Mouse (Mus musculus): ENCODE measurements at regions not wholly inside any gene's neighbourhood (a gene's known extent, or its start where the extent isn't known, plus 50 kb on each side); places are given as distances from the start of the nearest gene placed in this dataset.

GRCm38 (mm10) chr2:75496606-75497240, 162.3 kb upstream of the Hnrnpa3 start:
- DNase-seq (ENCODE audit: low read depth): no peak

- DNase-seq (ENCODE audit: low read depth): no peak
These were observed 148.8 kb upstream of the Hnrnpa3 start for GRCm38 (mm10) chr2:75510223-75510622.

GRCm38 (mm10) chr2:75512422-75513170, 146.5 kb upstream of the Hnrnpa3 start:
- no peak for DNase-seq (ENCODE audit: low read depth)

- no peak for DNase-seq (ENCODE audit: low read depth)
These were observed 144.9 kb upstream of the Hnrnpa3 start for GRCm38 (mm10) chr2:75514171-75514570.

GRCm38 (mm10) chr2:75516223-75516622, 142.8 kb upstream of the Hnrnpa3 start:
- DNase-seq (ENCODE audit: low read depth): no peak

- DNase-seq (ENCODE audit: low read depth): no peak
These were observed 142.0 kb upstream of the Hnrnpa3 start for GRCm38 (mm10) chr2:75517096-75517495.

- DNase-seq (ENCODE audit: low read depth): no peak
These were observed 140.5 kb upstream of the Hnrnpa3 start for GRCm38 (mm10) chr2:75518607-75519006.

GRCm38 (mm10) chr2:75525562-75525961, 133.5 kb upstream of the Hnrnpa3 start:
- DNase-seq (ENCODE audit: low read depth): no peak

- DNase-seq (ENCODE audit: low read depth): no peak
These were observed 130.4 kb upstream of the Hnrnpa3 start for GRCm38 (mm10) chr2:75528706-75529105.

GRCm38 (mm10) chr2:75538114-75538513, 120.9 kb upstream of the Hnrnpa3 start:
- no peak for DNase-seq (ENCODE audit: low read depth)

GRCm38 (mm10) chr2:75539726-75540125, 119.3 kb upstream of the Hnrnpa3 start:
- DNase-seq (ENCODE audit: low read depth): no peak

GRCm38 (mm10) chr2:75542331-75542730, 116.7 kb upstream of the Hnrnpa3 start:
- no peak for DNase-seq (ENCODE audit: low read depth)

GRCm38 (mm10) chr2:75542781-75543180, 116.3 kb upstream of the Hnrnpa3 start:
- no peak for DNase-seq (ENCODE audit: low read depth)

GRCm38 (mm10) chr2:75545971-75546370, 113.1 kb upstream of the Hnrnpa3 start:
- no peak for DNase-seq (ENCODE audit: low read depth)

- no peak for DNase-seq (ENCODE audit: low read depth)
These were observed 103.4 kb upstream of the Hnrnpa3 start for GRCm38 (mm10) chr2:75555676-75556075.

GRCm38 (mm10) chr2:75556744-75557143, 102.3 kb upstream of the Hnrnpa3 start:
- no peak for DNase-seq (ENCODE audit: low read depth)

GRCm38 (mm10) chr2:75557392-75557791, 101.7 kb upstream of the Hnrnpa3 start:
- no peak for DNase-seq (ENCODE audit: low read depth)

GRCm38 (mm10) chr2:75559920-75560319, 99.1 kb upstream of the Hnrnpa3 start:
- DNase-seq (ENCODE audit: low read depth): no peak

GRCm38 (mm10) chr2:75563253-75563913, 95.7 kb upstream of the Hnrnpa3 start:
- DNase-seq (ENCODE audit: low read depth): no peak

- DNase-seq (ENCODE audit: low read depth): no peak
These were observed 94.3 kb upstream of the Hnrnpa3 start for GRCm38 (mm10) chr2:75564809-75565208.

GRCm38 (mm10) chr2:75567131-75567530, 91.9 kb upstream of the Hnrnpa3 start:
- no peak for DNase-seq (ENCODE audit: low read depth)

GRCm38 (mm10) chr2:75569756-75570155, 89.3 kb upstream of the Hnrnpa3 start:
- DNase-seq (ENCODE audit: low read depth): no peak

- no peak for DNase-seq (ENCODE audit: low read depth)
These were observed 88.8 kb upstream of the Hnrnpa3 start for GRCm38 (mm10) chr2:75570246-75570645.
